In genomic region chr19:29439242-29439641, GRCm38 (mm10) we compare ENCODE assay signal across 44 mouse cellular contexts. TPM values are rescaled to one million over a fixed set of nuclear protein-coding genes. Genes with fewer than 3 reads are reported as not detected.
"Had no signal": no experiment of that assay in that cellular context is flagged by ENCODE, and none has a peak within 500 bp of the region (broad histone marks: within the 10 kb centered on the region; RNA-seq: fewer than 3 reads in every experiment).

No protein-coding gene starts in this region.

- H3K4me1 ChIP-seq: heart, embryonic 10.5 days; heart, embryonic 13.5 days; heart, embryonic 15.5 days; hindbrain, embryonic 10.5 days; hindbrain, embryonic 12.5 days; hindbrain, embryonic 13.5 days; hindbrain, embryonic 15.5 days; intestine, embryonic 15.5 days; kidney, embryonic 15.5 days had no signal

- DNase-seq: heart, postnatal 10 days; heart, postnatal 36 days; kidney, adult 11 months; kidney, adult 18-20 months; kidney, adult 2 months; kidney, adult 9 months; kidney, postnatal 10 days; kidney, postnatal 14 days; kidney, postnatal 25 days; kidney, postnatal 36 days; kidney, postnatal 4 days; layer of hippocampus, adult 9-11 months; layer of hippocampus, postnatal 36 days had no signal

- H3K4me3 ChIP-seq: heart, embryonic 10.5 days; heart, embryonic 13.5 days; heart, embryonic 15.5 days; hindbrain, embryonic 10.5 days; hindbrain, embryonic 12.5 days; hindbrain, embryonic 13.5 days; hindbrain, embryonic 15.5 days; intestine, embryonic 15.5 days; kidney, embryonic 15.5 days; layer of hippocampus, adult 2 months; left cerebral cortex, adult 2 months had no signal

- H3K27ac ChIP-seq: heart, embryonic 10.5 days; heart, embryonic 13.5 days; heart, embryonic 15.5 days; hindbrain, embryonic 10.5 days; hindbrain, embryonic 12.5 days; hindbrain, embryonic 13.5 days; hindbrain, embryonic 14.5 days; hindbrain, embryonic 15.5 days; hindbrain, postnatal 0 days; intestine, embryonic 15.5 days; kidney, embryonic 15.5 days; kidney, postnatal 0 days; layer of hippocampus, adult 2 months; left cerebral cortex, adult 2 months had no signal

- H3K9me3 ChIP-seq: heart, embryonic 10.5 days; heart, embryonic 13.5 days; heart, embryonic 15.5 days; hindbrain, embryonic 10.5 days; hindbrain, embryonic 12.5 days; hindbrain, embryonic 13.5 days; hindbrain, embryonic 15.5 days; intestine, embryonic 15.5 days; kidney, embryonic 15.5 days had no signal

- H3K9ac ChIP-seq: heart, embryonic 13.5 days; heart, embryonic 15.5 days; hindbrain, embryonic 12.5 days; hindbrain, embryonic 13.5 days; hindbrain, embryonic 14.5 days; hindbrain, embryonic 15.5 days; intestine, embryonic 15.5 days; kidney, embryonic 15.5 days had no signal

- H3K4me2 ChIP-seq: heart, embryonic 11.5 days; heart, embryonic 13.5 days; heart, embryonic 15.5 days; hindbrain, embryonic 12.5 days; hindbrain, embryonic 13.5 days; hindbrain, embryonic 14.5 days; hindbrain, embryonic 15.5 days; intestine, embryonic 15.5 days; kidney, embryonic 15.5 days had no signal

- H3K27me3 ChIP-seq: heart, embryonic 15.5 days; hindbrain, embryonic 12.5 days; hindbrain, embryonic 13.5 days; hindbrain, embryonic 15.5 days; intestine, embryonic 15.5 days; kidney, embryonic 15.5 days had no signal

- ATAC-seq: hindbrain, embryonic 16.5 days; hindbrain, postnatal 0 days; inflammation-experienced regulatory T-cells, adult 6 months; intestine, embryonic 15.5 days; intestine, embryonic 16.5 days; intestine, postnatal 0 days had no signal

- H3K36me3 ChIP-seq: heart, embryonic 10.5 days; heart, embryonic 13.5 days; heart, embryonic 15.5 days; hindbrain, embryonic 10.5 days; hindbrain, embryonic 12.5 days; hindbrain, embryonic 13.5 days; hindbrain, embryonic 15.5 days; intestine, embryonic 15.5 days; kidney, embryonic 15.5 days had no signal

RNA-seq across cellular contexts. Expression of gene Pdcd1lg2, which starts 28.5 kb away (rescaled TPM):
- total RNA-seq: heart, postnatal 10 days; heart, postnatal 14 days; heart, postnatal 25 days; heart, postnatal 36 days; heart, postnatal 4 days; layer of hippocampus, adult 18-20 months; layer of hippocampus, adult 2 months; layer of hippocampus, postnatal 14 days; layer of hippocampus, postnatal 25 days; layer of hippocampus, postnatal 36 days had no signal
- polyA plus RNA-seq: heart, embryonic 10.5 days; heart, embryonic 11.5 days; heart, embryonic 13.5 days; heart, embryonic 14.5 days; heart, embryonic 15.5 days; heart, postnatal 0 days; hindbrain, embryonic 10.5 days; hindbrain, embryonic 11.5 days; hindbrain, embryonic 12.5 days; hindbrain, embryonic 13.5 days; hindbrain, embryonic 15.5 days; intestine, embryonic 14.5 days; intestine, embryonic 15.5 days; intestine, postnatal 0 days; kidney, embryonic 14.5 days; kidney, embryonic 15.5 days; kidney, embryonic 16.5 days; kidney, postnatal 0 days had no signal
